Mouse (Mus musculus): ENCODE data around the gene Mcub.

DNA sequence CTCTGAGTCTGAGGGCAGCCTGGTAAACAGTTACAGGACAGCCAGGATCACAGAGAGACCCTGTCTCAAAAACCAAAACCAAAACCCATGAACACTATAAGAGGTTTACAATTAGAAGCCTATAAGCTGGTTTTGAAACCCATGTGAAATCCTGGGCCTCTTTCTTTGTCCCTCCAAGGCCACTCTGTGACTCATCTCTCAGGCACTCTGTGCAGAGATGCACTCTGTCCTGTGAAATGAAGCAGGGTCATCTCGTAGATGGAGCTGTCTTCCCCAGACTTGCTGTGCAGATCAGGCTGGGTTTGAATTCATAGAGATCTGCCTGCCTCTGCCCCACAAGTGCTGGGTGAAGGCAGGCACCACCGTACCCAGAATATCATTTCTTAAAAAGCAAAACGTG is 52.6 kb downstream of the Mcub start:
- TF ChIP-seq CHD2 (IDR thresholded peaks at IDR 0.05; ENCODE audit: low read depth, low read length) = no peak
- TF ChIP-seq MAFK (IDR thresholded peaks at IDR 0.05; ENCODE audit: insufficient read depth, low read depth, low read length) = no peak
- TF ChIP-seq ZC3H11A (IDR thresholded peaks at IDR 0.05; ENCODE audit: borderline replicate concordance, low read depth, low read length) = no peak

Data from ES-E14 (cell line).